Mouse (Mus musculus): ENCODE results near the gene Ptprj.
"Not testable (repeated sequence)": the region's sequence is repeated elsewhere in the genome, so short reads cannot be mapped to it uniquely, and the experiment has no call there.

Gene Ptprj

DNA sequence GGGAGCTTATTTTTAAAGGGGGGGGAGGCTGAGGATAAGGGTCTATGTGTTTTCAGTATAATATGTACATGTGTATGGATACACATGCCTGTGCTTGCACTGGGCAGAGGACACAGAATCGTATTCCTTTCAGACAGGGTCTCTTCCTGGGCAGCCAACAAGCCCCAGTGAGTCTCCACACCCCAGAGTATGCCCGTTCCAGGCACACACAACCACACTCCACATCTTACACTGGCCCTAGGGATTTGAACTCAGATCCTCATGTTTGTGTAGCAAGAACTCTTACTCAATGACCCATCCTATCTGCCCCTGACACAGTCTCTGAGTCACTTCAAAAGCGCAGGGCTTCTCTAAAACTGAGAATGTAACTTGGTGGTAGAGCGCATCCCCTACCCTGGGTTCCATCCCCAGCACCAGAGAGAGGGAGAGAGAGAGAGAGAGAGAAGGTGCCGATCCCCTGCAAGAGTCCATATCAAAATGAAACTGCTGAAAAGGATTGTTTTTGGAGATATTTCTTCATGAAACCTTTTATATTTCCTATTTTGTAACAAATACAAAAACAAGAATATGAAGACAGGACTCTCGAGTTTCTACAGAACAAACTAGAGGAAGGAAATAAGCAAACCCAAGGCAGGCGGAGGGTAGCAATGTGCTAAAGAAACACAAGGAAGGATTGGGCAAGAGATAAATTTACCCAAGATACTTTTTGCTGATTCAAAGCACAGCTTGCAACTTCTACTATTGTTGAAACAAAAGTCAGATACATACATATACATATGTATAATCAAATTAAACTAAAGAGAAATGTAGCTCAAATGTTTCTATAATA, 2.8 kb downstream of the Ptprj start:
- DNase-seq, result no peak

DNA sequence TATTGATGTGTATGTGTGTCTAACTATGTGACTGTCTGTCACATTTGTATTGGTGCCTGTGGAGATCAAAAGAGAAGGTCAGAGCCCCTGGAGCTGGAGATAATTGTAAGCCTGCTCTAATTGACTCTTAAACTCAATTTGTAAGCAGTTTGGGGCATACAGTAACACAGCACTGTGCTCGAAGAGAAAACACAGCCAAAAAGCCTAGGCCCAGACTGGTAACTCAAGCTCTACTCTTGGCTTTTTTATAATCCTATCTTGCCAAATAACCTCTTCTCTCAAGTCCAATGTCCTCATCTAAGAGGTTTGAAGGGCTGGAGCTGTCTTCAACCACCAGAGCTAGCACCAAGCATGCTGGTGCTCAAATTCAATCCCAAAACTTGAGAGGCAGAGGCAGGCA, 3.5 kb downstream of the Ptprj start:
- no peak for DNase-seq

DNA sequence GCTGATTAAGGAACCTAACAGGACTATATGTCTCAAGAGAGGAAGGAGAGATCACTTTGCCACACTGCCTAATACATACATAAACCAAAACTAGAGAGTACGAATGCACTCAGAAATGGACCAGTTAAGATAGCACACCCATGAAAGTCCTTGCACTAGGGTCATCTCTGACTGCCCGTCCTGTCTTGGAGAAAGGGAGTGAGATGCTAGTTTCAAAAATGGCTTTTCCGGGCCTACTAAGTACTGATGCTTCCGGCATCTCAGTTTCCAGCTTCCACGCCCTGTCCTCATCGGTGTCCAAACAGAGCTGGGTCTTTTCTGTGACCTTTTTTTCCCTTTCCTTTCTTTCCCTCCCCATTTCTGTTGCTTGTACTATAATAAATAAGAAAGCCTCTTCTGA, 4.0 kb downstream of the Ptprj start:
- no peak for DNase-seq

DNA sequence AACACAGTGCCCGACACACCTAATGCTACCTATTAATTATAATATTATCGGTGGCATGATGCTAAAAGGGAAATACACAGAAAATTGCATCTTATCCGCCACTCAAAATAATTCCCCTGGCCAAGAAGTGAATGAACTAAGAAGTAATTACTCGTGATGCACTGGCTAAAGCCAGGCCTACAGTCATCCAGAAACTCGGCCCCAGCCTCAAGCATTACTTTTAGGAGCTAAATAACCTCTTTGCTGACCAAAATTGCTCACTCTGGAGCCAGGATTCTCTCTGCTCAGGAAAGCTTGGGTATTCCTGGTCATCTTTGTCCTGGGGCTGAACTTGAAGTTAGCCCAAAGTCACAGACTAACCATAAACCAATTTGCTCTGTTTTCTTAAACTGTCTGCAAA, 4.7 kb downstream of the Ptprj start:
- DNase-seq, result no peak

DNA sequence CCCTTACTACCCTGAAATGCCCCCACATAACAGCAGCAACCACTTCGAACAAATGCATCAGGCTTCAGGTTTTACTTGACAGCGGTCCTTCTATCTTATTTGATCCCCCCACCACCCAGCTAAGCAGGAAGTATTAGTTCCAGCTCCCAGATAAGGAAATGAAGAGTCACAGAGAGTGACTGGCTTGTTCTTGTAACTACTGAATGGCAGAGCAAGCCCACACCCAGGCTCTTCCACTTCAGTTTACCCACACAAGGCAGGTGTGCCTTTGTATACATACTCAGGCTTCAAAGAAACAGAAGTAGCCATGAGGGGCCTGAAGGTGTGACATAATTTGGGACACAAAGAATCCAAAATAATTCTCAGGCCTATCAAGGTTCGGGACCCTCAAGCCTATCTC, 5.3 kb downstream of the Ptprj start:
- no peak for DNase-seq

DNA sequence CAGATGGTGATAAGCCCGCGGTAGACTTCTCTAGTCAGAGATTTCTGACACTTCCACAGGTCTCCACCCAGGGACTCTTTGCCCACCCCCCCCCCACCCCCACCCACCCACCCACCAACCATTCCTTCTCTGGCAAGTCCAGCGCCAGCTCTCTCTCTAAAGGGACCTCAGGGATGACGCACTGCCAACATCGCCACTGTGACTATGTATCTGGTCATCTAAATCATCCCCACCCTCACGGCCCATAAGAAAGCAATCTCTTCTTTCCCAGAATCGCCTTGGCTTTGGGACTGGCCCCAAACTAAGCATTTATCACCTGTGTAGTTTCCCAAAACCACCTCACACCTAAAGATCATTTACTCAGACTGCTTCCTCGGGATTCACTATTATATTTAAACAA, 5.9 kb downstream of the Ptprj start:
- DNase-seq, result no peak

DNA sequence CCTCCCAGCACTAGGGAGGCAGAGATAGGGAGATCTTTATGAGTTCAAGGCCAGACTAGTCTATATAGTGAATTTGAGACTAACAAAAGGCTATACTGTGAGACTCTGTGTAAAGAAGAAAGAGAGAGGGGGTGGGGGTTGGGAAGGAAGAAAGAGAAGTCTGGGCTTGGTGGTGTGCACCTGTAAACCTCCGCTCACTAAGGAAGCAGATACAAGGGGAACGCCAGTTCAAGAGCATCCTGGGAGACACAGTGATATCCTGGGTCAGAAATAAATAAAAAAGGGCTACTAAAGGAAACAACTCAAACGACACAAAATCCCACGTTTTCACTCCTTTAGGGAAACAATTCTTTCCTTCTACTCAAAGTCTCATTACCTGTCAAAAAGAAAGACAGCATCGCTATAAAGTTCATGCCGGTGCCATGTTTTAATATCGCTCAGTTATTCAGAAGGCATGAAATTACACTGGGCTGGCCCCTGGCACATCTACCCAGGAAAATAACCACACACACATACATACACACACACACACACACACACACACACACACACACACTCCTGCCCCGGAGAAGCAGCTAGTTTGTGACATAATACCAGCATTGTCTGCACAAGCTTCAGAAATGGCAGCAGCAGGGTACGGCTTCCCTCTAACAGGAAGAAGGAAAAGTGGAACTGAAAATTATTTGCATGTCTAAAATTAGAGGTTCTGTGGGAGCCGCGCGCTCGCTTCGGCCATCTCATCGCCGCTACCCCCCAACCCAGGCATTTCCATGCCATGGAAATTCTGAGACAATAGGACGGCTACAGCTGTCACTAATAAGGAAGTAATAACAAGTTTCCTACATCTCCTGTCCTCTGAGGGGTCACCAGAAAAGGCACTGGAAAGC, 6.6 kb downstream of the Ptprj start:
- no peak for DNase-seq

DNA sequence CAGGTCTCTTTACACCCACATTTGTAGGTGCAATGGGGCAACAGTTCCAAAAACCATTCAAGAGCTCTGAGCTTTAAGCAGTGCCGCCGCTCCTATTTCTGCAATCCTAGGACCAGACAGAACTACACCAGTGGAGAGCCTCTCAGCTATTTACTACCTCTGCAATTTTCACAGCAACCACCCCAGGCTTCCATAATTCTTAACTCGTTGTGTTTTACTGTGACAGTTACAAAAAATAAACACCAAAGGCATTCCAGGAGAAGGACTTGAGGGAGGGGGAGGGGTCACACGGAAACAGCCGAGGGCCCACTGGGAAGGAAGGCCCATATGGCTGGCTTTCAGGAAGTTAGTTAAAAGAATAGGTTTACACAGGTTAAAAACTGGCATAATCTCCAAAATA, 8.3 kb downstream of the Ptprj start:
- DNase-seq, result no peak

DNA sequence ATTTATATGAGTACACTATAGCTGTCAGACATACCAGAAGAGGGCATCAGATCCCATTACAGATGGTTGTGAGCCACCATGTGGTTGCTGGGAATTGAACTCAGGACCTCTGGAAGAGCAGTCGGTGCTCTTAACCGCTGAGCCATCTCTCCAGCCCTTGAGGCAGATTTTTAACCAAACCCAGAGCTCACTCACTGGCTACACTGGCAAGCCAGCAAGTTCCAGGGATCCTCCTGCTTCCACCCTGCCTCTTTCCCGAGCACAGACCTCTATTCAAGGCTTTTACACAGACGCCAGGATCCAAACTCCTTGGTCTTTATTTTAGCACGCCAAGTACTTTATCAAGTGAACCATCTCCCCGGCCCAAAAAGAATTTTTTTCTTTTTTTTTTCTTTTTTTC, 9.0 kb downstream of the Ptprj start:
- not testable (repeated sequence) for DNase-seq

DNA sequence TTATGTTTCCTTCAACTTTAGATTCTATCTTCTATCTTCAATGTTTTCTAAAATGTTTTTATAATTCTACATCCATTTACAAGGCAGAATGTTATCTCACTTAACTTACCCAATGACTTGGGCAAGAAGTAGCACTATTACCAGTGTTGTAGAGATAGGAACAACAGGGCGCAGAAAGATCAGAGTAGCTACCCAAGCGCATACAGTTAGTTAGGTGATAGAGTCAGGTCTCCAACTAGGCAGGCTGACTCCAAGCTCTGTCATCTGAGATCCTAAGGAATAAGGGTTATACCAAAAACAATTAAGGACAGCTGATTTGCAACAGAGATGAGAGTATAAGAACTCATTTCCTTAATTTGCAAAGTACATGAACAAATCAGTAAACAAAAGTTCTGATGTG, 9.6 kb downstream of the Ptprj start:
- DNase-seq, result no peak

DNA sequence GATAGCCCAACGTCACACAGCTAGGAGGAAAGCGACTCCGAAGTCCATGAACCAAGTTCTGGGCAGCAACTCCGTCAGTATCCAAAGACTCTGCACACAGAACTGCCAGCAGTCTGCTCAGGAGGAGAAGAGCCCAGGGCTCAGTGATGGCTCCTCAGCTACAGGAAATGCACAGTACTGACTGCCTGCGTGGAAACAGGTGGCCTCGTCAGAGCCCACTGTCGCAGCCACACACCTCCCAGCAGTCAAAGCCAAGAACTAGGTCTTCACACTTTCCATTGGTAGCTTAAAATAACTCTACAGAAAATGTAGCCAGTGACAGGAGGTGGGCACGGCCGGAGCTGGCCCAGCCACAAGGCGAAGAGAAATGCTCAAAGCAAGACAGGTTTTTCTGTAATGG, 10.2 kb downstream of the Ptprj start:
- DNase-seq, result no peak

DNA sequence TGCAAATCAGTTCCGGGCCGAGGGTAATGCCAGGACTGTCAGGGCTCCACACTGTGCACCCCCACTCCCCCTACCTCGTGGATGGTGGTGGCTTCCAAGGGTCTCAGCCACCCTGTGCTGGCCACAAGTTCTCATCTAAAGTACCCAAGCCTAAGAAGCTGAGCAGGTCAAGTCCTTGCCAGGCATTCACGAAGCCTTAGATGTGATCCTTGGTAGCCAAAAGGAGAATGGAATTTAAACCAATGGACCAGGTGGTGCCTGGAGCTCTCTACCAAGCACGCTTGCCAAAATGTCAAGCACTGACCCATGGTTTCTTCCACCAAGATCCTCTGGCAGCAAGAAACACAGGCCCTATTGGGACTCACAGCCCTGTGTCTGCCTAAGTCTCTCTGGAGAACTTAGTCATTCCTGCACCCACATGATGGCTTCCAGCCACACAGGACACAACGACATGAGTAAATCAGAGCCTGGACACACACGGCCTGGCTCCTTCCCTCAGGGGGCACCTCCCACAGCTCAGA, 11.4 kb downstream of the Ptprj start:
- DNase-seq, result no peak

DNA sequence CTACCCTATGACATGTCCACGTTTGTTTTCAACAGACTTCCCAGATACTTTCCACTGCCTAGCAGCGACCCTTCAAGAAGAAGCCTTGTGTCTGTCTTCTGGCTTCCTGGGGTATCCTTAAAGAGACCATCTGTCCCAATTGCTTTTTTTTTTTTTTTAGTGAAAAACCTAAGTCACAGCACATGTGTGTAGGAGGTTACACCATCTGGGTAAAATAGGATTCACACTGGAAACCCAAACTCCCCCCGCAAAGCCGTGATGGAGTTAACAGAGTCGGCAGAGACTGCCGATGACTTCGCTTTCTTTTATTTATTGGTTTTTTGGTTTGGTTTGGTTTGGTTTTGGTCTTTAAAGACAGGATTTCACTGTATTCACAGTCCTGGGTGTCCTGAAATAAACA, 12.4 kb downstream of the Ptprj start:
- DNase-seq, result no peak

DNA sequence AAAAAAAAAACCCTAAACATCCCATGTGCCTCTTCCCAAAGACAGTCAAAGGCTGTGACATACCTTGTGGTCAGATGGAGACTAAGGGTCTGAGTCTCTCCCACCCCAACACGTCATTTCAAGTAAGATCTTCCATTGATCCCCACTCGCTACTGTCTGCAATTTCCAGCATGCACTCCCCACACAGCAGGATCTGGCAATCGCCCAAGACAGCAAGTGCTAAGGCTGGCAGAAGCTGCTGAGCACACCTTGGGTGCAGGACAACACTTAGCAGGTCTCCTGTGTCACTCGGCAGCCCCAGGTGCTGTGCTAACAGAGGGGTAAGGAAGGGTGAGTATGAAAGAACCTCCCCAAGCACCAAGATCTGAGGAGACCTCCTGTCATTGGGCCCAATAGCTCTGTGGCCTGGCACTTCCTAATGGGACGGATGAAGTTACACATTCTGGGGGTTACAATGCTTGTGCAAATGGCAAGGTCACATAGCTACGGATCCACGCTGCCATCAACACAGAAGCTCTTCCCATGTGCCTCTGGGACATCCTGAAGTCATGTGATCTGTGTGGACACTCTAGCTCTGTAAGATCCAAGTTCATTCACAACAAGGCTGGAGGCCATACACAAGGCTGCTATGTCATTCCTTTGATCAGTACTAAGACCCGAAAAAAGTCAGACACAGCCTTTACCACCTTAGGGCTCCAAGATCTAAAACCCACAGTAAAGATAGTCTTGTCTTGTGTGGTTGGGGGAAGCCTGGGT, 13.5 kb downstream of the Ptprj start:
- peak; percentile 41 for DNase-seq

DNA sequence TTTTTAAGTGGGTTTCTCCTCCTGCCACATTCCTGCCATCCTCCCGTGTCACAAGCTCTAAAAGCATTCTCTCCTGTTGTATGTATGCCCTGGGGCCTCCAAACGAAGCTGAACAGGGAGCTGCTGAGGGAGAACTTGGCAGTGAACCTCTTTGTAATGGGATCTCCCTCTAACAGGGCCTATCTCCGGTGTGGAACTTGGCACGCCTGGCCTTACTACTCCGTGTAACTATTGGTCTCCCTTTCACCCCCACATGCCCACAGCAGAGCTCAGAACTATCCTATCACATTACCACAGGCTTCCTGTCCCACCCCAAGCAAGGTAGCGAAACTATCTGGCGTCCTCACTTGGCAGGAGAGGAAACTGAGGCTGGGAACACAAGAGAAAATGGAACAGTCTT, 14.4 kb downstream of the Ptprj start:
- DNase-seq, result no peak

DNA sequence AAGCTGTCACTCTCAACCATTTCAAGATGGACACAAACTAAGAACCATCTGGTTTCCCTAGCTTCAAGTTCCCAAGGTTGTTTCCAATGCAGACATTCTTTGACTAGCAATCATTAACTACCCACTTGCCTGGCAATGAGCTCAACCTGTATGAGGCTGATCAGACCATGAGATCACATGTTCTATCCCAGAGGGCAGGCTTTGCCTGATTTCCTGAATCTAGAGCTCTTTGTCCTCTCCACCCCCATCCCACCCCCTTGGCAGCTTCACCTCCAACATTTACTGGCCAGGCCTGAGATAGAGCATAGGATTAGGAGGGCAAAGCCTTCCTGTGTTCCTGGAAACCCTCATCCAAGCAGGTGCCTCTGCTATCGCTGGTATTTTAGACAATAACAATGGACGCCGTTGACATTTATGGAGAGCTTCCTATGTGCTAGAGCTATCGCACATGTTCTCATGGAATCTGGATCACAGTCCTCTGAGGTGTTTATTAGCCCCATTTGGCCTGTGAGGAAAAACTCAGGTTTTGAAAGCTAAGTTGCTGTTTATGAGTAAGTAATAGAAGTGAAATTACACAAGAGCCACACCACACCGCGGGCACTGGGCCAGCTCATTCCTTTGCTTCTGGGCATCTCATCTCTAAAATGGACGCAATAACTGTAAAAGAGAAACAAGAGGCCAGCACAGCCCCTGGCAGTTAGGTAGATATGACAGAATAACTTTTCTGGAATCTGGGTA, 15.1 kb downstream of the Ptprj start:
- DNase-seq, result no peak

DNA sequence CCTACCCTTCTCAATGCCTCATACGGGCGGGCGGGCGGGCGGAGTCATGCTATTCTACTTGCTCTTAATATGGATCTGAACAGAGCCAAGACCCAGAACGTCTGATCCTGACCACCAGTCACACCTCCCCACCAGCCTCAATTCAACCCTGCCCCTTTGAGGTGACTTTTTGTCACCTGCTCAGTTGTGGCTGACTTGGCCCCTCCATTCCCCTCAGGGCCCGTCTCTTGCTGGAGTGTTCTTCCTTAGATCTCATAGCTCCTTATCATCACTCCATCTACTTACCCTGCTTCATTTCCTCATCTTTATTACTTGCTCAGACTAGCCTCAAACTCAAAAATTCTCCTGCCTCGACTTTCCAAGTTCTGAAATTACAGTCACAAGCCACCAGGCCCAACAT, 15.9 kb downstream of the Ptprj start:
- no peak for DNase-seq

DNA sequence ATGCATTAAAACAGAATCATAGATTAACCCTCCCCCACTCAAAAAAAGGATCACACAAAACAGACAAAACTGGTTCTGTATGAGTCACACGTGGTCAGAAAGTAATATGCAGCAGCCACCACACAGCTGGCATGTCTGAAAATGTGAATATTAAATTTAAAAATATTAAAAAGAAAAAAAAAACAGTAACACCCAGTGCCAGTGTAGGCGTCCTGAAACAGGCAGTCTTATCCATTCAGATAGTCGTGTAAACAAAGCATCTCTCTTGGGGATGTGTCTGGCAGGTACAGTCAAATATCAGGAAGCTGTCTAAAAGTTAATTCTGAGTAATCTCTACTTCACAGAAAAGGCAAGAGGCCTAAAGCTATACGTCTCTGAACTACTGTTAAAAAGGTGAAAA, 17.3 kb downstream of the Ptprj start:
- DNase-seq, result no peak

DNA sequence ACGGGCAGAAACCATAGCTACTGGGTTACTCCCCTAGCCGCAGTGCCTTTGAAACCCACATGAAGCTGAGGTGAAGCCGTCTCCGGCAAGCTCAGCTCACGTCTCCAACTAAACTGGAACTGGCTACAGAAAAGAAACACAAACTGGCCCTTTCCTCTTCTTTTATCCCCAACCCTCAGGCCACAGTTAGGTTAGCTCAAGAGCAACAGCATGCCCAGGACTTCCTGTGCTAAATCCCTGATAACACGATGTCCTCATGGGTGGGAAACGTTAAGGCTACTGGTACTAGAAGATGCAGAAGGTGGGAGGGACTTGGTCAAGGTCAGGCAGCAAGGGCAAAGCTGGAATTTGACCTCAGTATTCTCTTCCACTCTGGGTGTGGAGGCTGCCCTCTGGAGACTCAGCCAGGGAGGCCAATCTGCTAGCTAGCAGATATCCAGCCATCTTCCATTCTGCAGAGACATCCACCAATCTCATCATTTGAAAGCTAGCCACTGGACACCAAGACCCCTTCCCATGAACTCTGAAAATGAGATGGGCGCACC, 18.2 kb downstream of the Ptprj start:
- DNase-seq, result no peak

DNA sequence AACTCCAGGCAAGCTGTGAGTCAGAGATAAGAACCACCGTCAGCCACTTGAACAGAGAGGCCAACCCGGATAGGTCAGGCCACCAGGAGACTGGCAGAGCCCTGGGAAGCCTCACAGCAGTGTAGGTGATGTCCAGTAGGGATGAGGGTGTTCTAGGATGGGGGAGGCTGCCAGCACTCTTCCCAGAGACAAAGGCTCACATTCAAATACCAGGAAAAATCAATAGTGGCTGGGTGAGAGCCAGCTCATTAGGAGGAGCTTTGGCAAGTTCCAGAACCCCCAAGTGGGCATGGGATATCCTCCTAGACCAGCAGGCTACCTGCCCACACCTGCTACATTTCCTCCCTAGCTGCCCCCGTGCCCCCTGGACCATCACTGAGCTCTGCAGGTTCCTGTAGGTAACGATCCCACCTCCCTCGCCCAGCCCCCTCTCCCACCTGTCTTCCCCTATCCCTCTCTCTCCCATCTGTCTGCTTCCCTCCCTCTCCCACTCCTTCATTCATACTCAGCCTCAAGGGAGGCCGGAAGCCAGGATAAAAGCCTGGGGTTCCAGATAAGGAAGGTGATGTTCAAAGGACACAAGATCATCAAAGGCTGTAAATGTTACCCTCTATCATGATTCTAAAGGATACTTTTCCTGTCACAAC, 20.1 kb downstream of the Ptprj start:
- no peak for DNase-seq

DNA sequence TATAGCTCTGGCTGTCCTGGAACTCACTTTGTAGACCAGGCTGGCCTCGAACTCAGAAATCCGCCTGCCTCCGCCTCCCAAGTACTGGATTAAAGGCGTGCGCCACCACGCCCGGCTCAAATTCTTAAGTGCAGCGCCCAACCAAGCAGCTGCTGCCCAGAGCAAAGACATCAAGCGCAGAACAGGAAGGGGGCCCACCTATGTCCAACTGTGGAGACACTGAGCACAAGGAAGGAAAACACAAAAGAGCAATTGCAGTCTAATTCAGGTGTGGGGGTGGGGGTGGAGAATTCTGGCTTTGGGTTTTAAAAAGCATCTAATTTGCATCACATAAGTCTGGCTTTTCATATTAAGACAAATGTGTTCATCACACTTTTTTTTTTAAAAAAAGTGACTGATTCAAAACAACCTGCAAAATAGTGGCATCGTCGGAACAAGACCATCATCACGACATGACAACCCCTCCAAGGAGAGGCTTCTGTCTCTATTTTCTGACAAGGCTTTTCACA, 20.7 kb downstream of the Ptprj start:
- DNase-seq, result no peak
